Mouse (Mus musculus): ENCODE data around the gene Snn. TPM values are rescaled to one million over a fixed set of nuclear protein-coding genes. Genes with fewer than 3 reads are reported as not detected.

Gene Snn
- polyA plus RNA-seq, 1 experiment from 2014 or later = 133 TPM

GRCm38 (mm10) chr16:11054409-11054808 is 6.3 kb upstream of the Snn start:
- no peaks in the 10 kb centered on the region for H3K9me3 ChIP-seq
- no peak overlapping the region for H3K9ac ChIP-seq (replicated peaks)
- H3K4me1 ChIP-seq (replicated peaks) = no peaks in the 10 kb centered on the region
- H3K36me3 ChIP-seq = no peaks in the 10 kb centered on the region
- WGBS = 72% methylated on average over 6 of the region's 6 CpGs
- no peak for ATAC-seq
- H3K4me3 ChIP-seq (replicated peaks) = no peak overlapping the region
- H3K4me2 ChIP-seq (replicated peaks) = no peak overlapping the region
- no peak overlapping the region for H3K27ac ChIP-seq
- no peaks in the 10 kb centered on the region for H3K27me3 ChIP-seq

GRCm38 (mm10) chr16:11054871-11055270 is 5.9 kb upstream of the Snn start:
- WGBS = 88% methylated on average over 6 of the region's 6 CpGs

GRCm38 (mm10) chr16:11055916-11056315 is 4.8 kb upstream of the Snn start:
- Histone ChIP-seq H3K9me3 (no peaks in the 10 kb centered on the region), H3K27me3 (no peaks in the 10 kb centered on the region), H3K4me1 (replicated peaks) (no peaks in the 10 kb centered on the region), H3K4me3 (replicated peaks) (no peak overlapping the region), H3K4me2 (replicated peaks) (no peak overlapping the region), H3K9ac (replicated peaks) (no peak overlapping the region), H3K27ac (no peak overlapping the region), H3K36me3 (no peaks in the 10 kb centered on the region)
- 80% methylated on average over 5 of the region's 5 CpGs for WGBS
- no peak for ATAC-seq

More at GRCm38 (mm10) chr16:11054871-11055270, 5.9 kb upstream of the Snn start:
- Histone ChIP-seq H3K4me2 (replicated peaks) (no peak overlapping the region), H3K4me3 (replicated peaks) (no peak overlapping the region), H3K9me3 (no peaks in the 10 kb centered on the region), H3K27me3 (no peaks in the 10 kb centered on the region), H3K36me3 (no peaks in the 10 kb centered on the region), H3K4me1 (replicated peaks) (no peaks in the 10 kb centered on the region), H3K9ac (replicated peaks) (no peak overlapping the region), H3K27ac (no peak overlapping the region)
- ATAC-seq = no peak

GRCm38 (mm10) chr16:11062794-11063721 is 2.3 kb downstream of the Snn start:
- 17% methylated on average over 13 of the region's 13 CpGs for WGBS
- Histone ChIP-seq H3K4me2 (replicated peaks) (0 out of 2 replicates have a peak overlapping the region, but pooled peaks have one; percentile 1), H3K27me3 (no peaks in the 10 kb centered on the region), H3K9ac (replicated peaks) (peak overlapping the region; percentile 7; the same call in 1 of the 2 replicates), H3K4me3 (replicated peaks) (no peak overlapping the region), H3K9me3 (no peaks in the 10 kb centered on the region), H3K27ac (peak overlapping the region; percentile 75), H3K4me1 (replicated peaks) (peaks cover 43% of the 10 kb centered on the region), H3K36me3 (no peaks in the 10 kb centered on the region)
- peak; percentile 19; the same call in 1 of the 2 replicates for ATAC-seq

- Histone ChIP-seq H3K27ac (no peak overlapping the region), H3K4me2 (replicated peaks) (no peak overlapping the region), H3K27me3 (no peaks in the 10 kb centered on the region), H3K36me3 (no peaks in the 10 kb centered on the region), H3K9me3 (no peaks in the 10 kb centered on the region), H3K9ac (replicated peaks) (no peak overlapping the region), H3K4me3 (replicated peaks) (no peak overlapping the region), H3K4me1 (replicated peaks) (peaks cover 56% of the 10 kb centered on the region)
- no peak for ATAC-seq
- WGBS = 94% methylated on average over 4 of the region's 4 CpGs
Measured at GRCm38 (mm10) chr16:11064341-11064740, 3.6 kb downstream of the Snn start.

GRCm38 (mm10) chr16:11064742-11065141 is 4.0 kb downstream of the Snn start:
- Histone ChIP-seq H3K9me3 (no peaks in the 10 kb centered on the region), H3K4me2 (replicated peaks) (0 out of 2 replicates have a peak overlapping the region, but pooled peaks have one; percentile 53), H3K4me1 (replicated peaks) (peaks cover 60% of the 10 kb centered on the region), H3K9ac (replicated peaks) (no peak overlapping the region), H3K36me3 (no peaks in the 10 kb centered on the region), H3K27me3 (no peaks in the 10 kb centered on the region), H3K4me3 (replicated peaks) (no peak overlapping the region), H3K27ac (no peak overlapping the region)
- no peak for ATAC-seq
- 91% methylated on average over 6 of the region's 6 CpGs for WGBS

GRCm38 (mm10) chr16:11065431-11065830 is 4.7 kb downstream of the Snn start:
- H3K4me1 ChIP-seq (replicated peaks) = peaks cover 67% of the 10 kb centered on the region
- WGBS = 51% methylated on average over 5 of the region's 5 CpGs
- peak overlapping the region; percentile 99 for H3K27ac ChIP-seq
- peak overlapping the region; percentile 78 for H3K4me3 ChIP-seq (replicated peaks)
- H3K9me3 ChIP-seq = no peaks in the 10 kb centered on the region
- H3K36me3 ChIP-seq = no peaks in the 10 kb centered on the region
- peak overlapping the region; percentile 53 for H3K4me2 ChIP-seq (replicated peaks)
- no peaks in the 10 kb centered on the region for H3K27me3 ChIP-seq
- peak; percentile 25 for ATAC-seq
- peak overlapping the region; percentile 58 for H3K9ac ChIP-seq (replicated peaks)

- no peaks in the 10 kb centered on the region for H3K27me3 ChIP-seq
- peak; percentile 96 for ATAC-seq
- peak within 1 kb of the TSS; percentile 97 for H3K9ac ChIP-seq (replicated peaks)
- H3K27ac ChIP-seq = peak within 1 kb of the TSS; percentile 99
- H3K4me3 ChIP-seq (replicated peaks) = peak within 1 kb of the TSS; percentile 78
- no peaks in the 10 kb centered on the region for H3K9me3 ChIP-seq
- 0 out of 2 replicates have a peak, but pooled peaks cover 6% of the 10 kb centered on the region for H3K36me3 ChIP-seq
- under 1% methylated on average over 77 of the region's 78 CpGs for WGBS
- H3K4me2 ChIP-seq (replicated peaks) = peak within 1 kb of the TSS; percentile 88
- peaks cover 72% of the 10 kb centered on the region for H3K4me1 ChIP-seq (replicated peaks)
Measured at GRCm38 (mm10) chr16:11066029-11066832, 5.5 kb downstream of the Snn start, which contains the start of gene Litaf. Gene Litaf (minus strand): TSS chr16:11066157.

GRCm38 (mm10) chr16:11066833-11067191 is 6.1 kb downstream of the Snn start:
- H3K4me1 ChIP-seq (replicated peaks) = peaks cover 78% of the 10 kb centered on the region

GRCm38 (mm10) chr16:11068666-11069065 is 7.9 kb downstream of the Snn start:
- 98% methylated on average over 3 of the region's 3 CpGs for WGBS
- Histone ChIP-seq H3K4me3 (replicated peaks) (peak overlapping the region; percentile 78; the same call in 1 of the 2 replicates), H3K27me3 (no peaks in the 10 kb centered on the region), H3K4me1 (replicated peaks) (peaks cover 84% of the 10 kb centered on the region), H3K36me3 (peaks cover 30% of the 10 kb centered on the region), H3K4me2 (replicated peaks) (peak overlapping the region; percentile 88), H3K9ac (replicated peaks) (peak overlapping the region; percentile 97; the same call in 1 of the 2 replicates), H3K9me3 (no peaks in the 10 kb centered on the region), H3K27ac (no peak overlapping the region)
- no peak for ATAC-seq

More at GRCm38 (mm10) chr16:11066833-11067191, 6.1 kb downstream of the Snn start:
- peak; percentile 49 for ATAC-seq
- H3K9ac ChIP-seq (replicated peaks) = peak overlapping the region; percentile 97
- 2% methylated on average over 22 of the region's 22 CpGs for WGBS
- H3K27me3 ChIP-seq = no peaks in the 10 kb centered on the region
- H3K4me3 ChIP-seq (replicated peaks) = peak overlapping the region; percentile 78
- H3K9me3 ChIP-seq = no peaks in the 10 kb centered on the region
- H3K4me2 ChIP-seq (replicated peaks) = peak overlapping the region; percentile 88
- peaks cover 12% of the 10 kb centered on the region for H3K36me3 ChIP-seq
- peak overlapping the region; percentile 99 for H3K27ac ChIP-seq

GRCm38 (mm10) chr16:11069271-11069670 is 8.5 kb downstream of the Snn start:
- ATAC-seq = no peak
- Histone ChIP-seq H3K36me3 (peaks cover 36% of the 10 kb centered on the region), H3K4me3 (replicated peaks) (0 out of 2 replicates have a peak overlapping the region, but pooled peaks have one; percentile 1), H3K27ac (peak overlapping the region; percentile 8; the same call in 1 of the 2 replicates), H3K9me3 (no peaks in the 10 kb centered on the region), H3K9ac (replicated peaks) (no peak overlapping the region), H3K4me2 (replicated peaks) (peak overlapping the region; percentile 88), H3K4me1 (replicated peaks) (peaks cover 83% of the 10 kb centered on the region), H3K27me3 (no peaks in the 10 kb centered on the region)
- WGBS = 83% methylated on average over 6 of the region's 6 CpGs
